Mouse (Mus musculus) stomach, postnatal 0 days (tissue): Measurements from ENCODE around the gene Iffo1.

ENCODE experiments used
- CTCF ChIP-seq: IDR thresholded peaks from 2 replicates; pipeline ENCODE4 v1.5.1; 2016; ENCODE audit warnings: antibody characterized with exemption, low read depth, mild to moderate bottlenecking, moderate library complexity
- EP300 ChIP-seq: optimal IDR thresholded peaks from 2 replicates; pipeline ENCODE3; 2016; ENCODE audit warnings: antibody characterized with exemption

- no peak for TF ChIP-seq CTCF
- TF ChIP-seq EP300: no peak
Measured at GRCm38 (mm10) chr6:125192016-125192714, 47.1 kb downstream of the Iffo1 start.
